Mouse (Mus musculus): Measurements from ENCODE around the gene Wdr25. TPM values are rescaled to one million over a fixed set of nuclear protein-coding genes. Genes with fewer than 3 reads are reported as not detected.

Gene Wdr25
- polyA plus RNA-seq, 1 experiment, result 6.4 TPM

GRCm38 (mm10) chr12:108940255-108940654, 46.8 kb downstream of the Wdr25 start:
- no peaks in the 10 kb centered on the region for H3K36me3 ChIP-seq (ENCODE audit: control insufficient read depth, insufficient read depth, low read length)
- no peak overlapping the region for H3K4me3 ChIP-seq (ENCODE audit: extremely low read depth, insufficient read depth, insufficient read length)
- TF ChIP-seq CTCF (IDR thresholded peaks at IDR 0.05; ENCODE audit: extremely low read depth, insufficient read depth, insufficient read length, insufficient replicate concordance) (no peak), POLR2A (IDR thresholded peaks at IDR 0.05; ENCODE audit: low read depth, low read length) (no peak)
- H3K27ac ChIP-seq (ENCODE audit: insufficient read depth, low read length), result no peak overlapping the region
- H3K27me3 ChIP-seq (ENCODE audit: control insufficient read depth, insufficient read depth, low read length), result no peaks in the 10 kb centered on the region
- no peak for DNase-seq (ENCODE audit: low read depth in 1 of 2, low spot score in 2 of 2)
- 28% methylated on average over 1 of the region's 1 CpGs for WGBS
- no peaks in the 10 kb centered on the region for H3K4me1 ChIP-seq (ENCODE audit: control insufficient read depth, insufficient read depth, insufficient read length)

- no peak overlapping the region for H3K4me3 ChIP-seq (ENCODE audit: extremely low read depth, insufficient read depth, insufficient read length)
- H3K4me1 ChIP-seq (ENCODE audit: control insufficient read depth, insufficient read depth, insufficient read length), result no peaks in the 10 kb centered on the region
- 71% methylated on average over 2 of the region's 2 CpGs for WGBS
- TF ChIP-seq POLR2A (IDR thresholded peaks at IDR 0.05; ENCODE audit: low read depth, low read length) (no peak), CTCF (IDR thresholded peaks at IDR 0.05; ENCODE audit: extremely low read depth, insufficient read depth, insufficient read length, insufficient replicate concordance) (no peak)
- DNase-seq (ENCODE audit: low read depth in 1 of 2, low spot score in 2 of 2), result no peak
- H3K27ac ChIP-seq (ENCODE audit: insufficient read depth, low read length), result no peak overlapping the region
- H3K27me3 ChIP-seq (ENCODE audit: control insufficient read depth, insufficient read depth, low read length), result no peaks in the 10 kb centered on the region
- no peaks in the 10 kb centered on the region for H3K36me3 ChIP-seq (ENCODE audit: control insufficient read depth, insufficient read depth, low read length)
These were observed 47.9 kb downstream of the Wdr25 start for GRCm38 (mm10) chr12:108941282-108941681.

- 92% methylated on average over 14 of the region's 14 CpGs for whole genome bisulfite sequencing
- DNase-seq (ENCODE audit: low read depth in 1 of 2, low spot score in 2 of 2), result no peak
- no peaks in the 10 kb centered on the region for H3K27me3 ChIP-seq (ENCODE audit: control insufficient read depth, insufficient read depth, low read length)
- TF ChIP-seq POLR2A (IDR thresholded peaks at IDR 0.05; ENCODE audit: low read depth, low read length), result no peak
- TF ChIP-seq CTCF (IDR thresholded peaks at IDR 0.05; ENCODE audit: extremely low read depth, insufficient read depth, insufficient read length, insufficient replicate concordance), result no peak
- no peak overlapping the region for H3K27ac ChIP-seq (ENCODE audit: insufficient read depth, low read length)
- no peaks in the 10 kb centered on the region for H3K4me1 ChIP-seq (ENCODE audit: control insufficient read depth, insufficient read depth, insufficient read length)
- no peak overlapping the region for H3K4me3 ChIP-seq (ENCODE audit: extremely low read depth, insufficient read depth, insufficient read length)
- no peaks in the 10 kb centered on the region for H3K36me3 ChIP-seq (ENCODE audit: control insufficient read depth, insufficient read depth, low read length)
These were observed 48.9 kb downstream of the Wdr25 start for GRCm38 (mm10) chr12:108942203-108942923.

- TF ChIP-seq POLR2A (IDR thresholded peaks at IDR 0.05; ENCODE audit: low read depth, low read length) (no peak), CTCF (IDR thresholded peaks at IDR 0.05; ENCODE audit: extremely low read depth, insufficient read depth, insufficient read length, insufficient replicate concordance) (no peak)
- Histone ChIP-seq H3K4me1 (ENCODE audit: control insufficient read depth, insufficient read depth, insufficient read length) (no peaks in the 10 kb centered on the region), H3K27me3 (ENCODE audit: control insufficient read depth, insufficient read depth, low read length) (no peaks in the 10 kb centered on the region), H3K4me3 (ENCODE audit: extremely low read depth, insufficient read depth, insufficient read length) (no peak overlapping the region), H3K27ac (ENCODE audit: insufficient read depth, low read length) (no peak overlapping the region), H3K36me3 (ENCODE audit: control insufficient read depth, insufficient read depth, low read length) (no peaks in the 10 kb centered on the region)
- 91% methylated on average over 9 of the region's 9 CpGs for WGBS
- no peak for DNase-seq (ENCODE audit: low read depth in 1 of 2, low spot score in 2 of 2)
These were observed 59.6 kb downstream of the Wdr25 start for GRCm38 (mm10) chr12:108953011-108953550.

- Histone ChIP-seq H3K36me3 (ENCODE audit: control insufficient read depth, insufficient read depth, low read length) (no peaks in the 10 kb centered on the region), H3K4me1 (ENCODE audit: control insufficient read depth, insufficient read depth, insufficient read length) (no peaks in the 10 kb centered on the region), H3K27ac (ENCODE audit: insufficient read depth, low read length) (no peak overlapping the region), H3K4me3 (ENCODE audit: extremely low read depth, insufficient read depth, insufficient read length) (no peak overlapping the region), H3K27me3 (ENCODE audit: control insufficient read depth, insufficient read depth, low read length) (no peaks in the 10 kb centered on the region)
- 77% methylated on average over 6 of the region's 6 CpGs for WGBS
- no peak for TF ChIP-seq POLR2A (IDR thresholded peaks at IDR 0.05; ENCODE audit: low read depth, low read length)
- TF ChIP-seq CTCF (IDR thresholded peaks at IDR 0.05; ENCODE audit: extremely low read depth, insufficient read depth, insufficient read length, insufficient replicate concordance), result no peak
- DNase-seq (ENCODE audit: low read depth in 1 of 2, low spot score in 2 of 2), result no peak
These were observed 60.4 kb downstream of the Wdr25 start for GRCm38 (mm10) chr12:108953838-108954237.

- DNase-seq (ENCODE audit: low read depth in 1 of 2, low spot score in 2 of 2), result no peak
- Histone ChIP-seq H3K36me3 (ENCODE audit: control insufficient read depth, insufficient read depth, low read length) (no peaks in the 10 kb centered on the region), H3K27me3 (ENCODE audit: control insufficient read depth, insufficient read depth, low read length) (no peaks in the 10 kb centered on the region), H3K4me1 (ENCODE audit: control insufficient read depth, insufficient read depth, insufficient read length) (no peaks in the 10 kb centered on the region), H3K4me3 (ENCODE audit: extremely low read depth, insufficient read depth, insufficient read length) (no peak overlapping the region), H3K27ac (ENCODE audit: insufficient read depth, low read length) (no peak overlapping the region)
- 83% methylated on average over 2 of the region's 2 CpGs for WGBS
- TF ChIP-seq CTCF (IDR thresholded peaks at IDR 0.05; ENCODE audit: extremely low read depth, insufficient read depth, insufficient read length, insufficient replicate concordance) (no peak), POLR2A (IDR thresholded peaks at IDR 0.05; ENCODE audit: low read depth, low read length) (no peak)
These were observed 61.0 kb downstream of the Wdr25 start for GRCm38 (mm10) chr12:108954456-108954855.

GRCm38 (mm10) chr12:108958483-108958882, 65.1 kb downstream of the Wdr25 start:
- WGBS, result 83% methylated on average over 7 of the region's 7 CpGs
- Histone ChIP-seq H3K4me3 (ENCODE audit: extremely low read depth, insufficient read depth, insufficient read length) (no peak overlapping the region), H3K36me3 (ENCODE audit: control insufficient read depth, insufficient read depth, low read length) (no peaks in the 10 kb centered on the region), H3K4me1 (ENCODE audit: control insufficient read depth, insufficient read depth, insufficient read length) (no peaks in the 10 kb centered on the region), H3K27me3 (ENCODE audit: control insufficient read depth, insufficient read depth, low read length) (no peaks in the 10 kb centered on the region), H3K27ac (ENCODE audit: insufficient read depth, low read length) (no peak overlapping the region)
- no peak for DNase-seq (ENCODE audit: low read depth in 1 of 2, low spot score in 2 of 2)
- TF ChIP-seq CTCF (IDR thresholded peaks at IDR 0.05; ENCODE audit: extremely low read depth, insufficient read depth, insufficient read length, insufficient replicate concordance) (no peak), POLR2A (IDR thresholded peaks at IDR 0.05; ENCODE audit: low read depth, low read length) (no peak)
